Mouse (Mus musculus): Measurements from ENCODE around the gene Pagr1b.

GRCm38 (mm10) chr7:126984667-126985444, 31.4 kb downstream of the Pagr1b start:
- TF ChIP-seq CTCF (IDR thresholded peaks at IDR 0.05; ENCODE audit: extremely low read depth, insufficient read depth, insufficient read length, insufficient replicate concordance) (no peak), POLR2A (IDR thresholded peaks at IDR 0.05; ENCODE audit: low read depth, low read length) (no peak)
